Mouse (Mus musculus): Measurements from ENCODE around the gene Plcb1.

Gene Plcb1

DNA sequence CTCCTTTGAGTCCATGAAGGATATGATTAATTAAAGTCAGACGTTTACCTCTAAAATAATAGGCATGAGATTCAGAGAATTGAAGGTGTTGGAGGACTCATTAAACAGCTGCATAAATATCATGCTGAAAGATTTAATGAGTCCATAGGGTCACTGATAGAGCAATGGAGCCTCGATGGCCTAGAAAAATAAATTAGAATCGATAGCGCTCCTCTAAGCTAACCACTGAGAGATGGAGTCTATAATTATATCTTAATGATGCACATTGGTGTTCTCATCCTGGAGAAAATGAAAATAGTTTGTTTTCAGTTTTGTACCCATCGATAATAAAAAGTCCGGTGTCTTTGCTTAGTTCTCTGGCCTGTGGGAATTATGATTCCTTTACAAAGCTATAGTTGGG is 617.5 kb downstream of the Plcb1 start:
- DNase-seq (ENCODE audit: low read depth, low spot score) = no peak

- no peak for DNase-seq (ENCODE audit: low read depth, low spot score)
Observed at GRCm38 (mm10) chr2:135404095-135404494, 618.2 kb downstream of the Plcb1 start.

DNA sequence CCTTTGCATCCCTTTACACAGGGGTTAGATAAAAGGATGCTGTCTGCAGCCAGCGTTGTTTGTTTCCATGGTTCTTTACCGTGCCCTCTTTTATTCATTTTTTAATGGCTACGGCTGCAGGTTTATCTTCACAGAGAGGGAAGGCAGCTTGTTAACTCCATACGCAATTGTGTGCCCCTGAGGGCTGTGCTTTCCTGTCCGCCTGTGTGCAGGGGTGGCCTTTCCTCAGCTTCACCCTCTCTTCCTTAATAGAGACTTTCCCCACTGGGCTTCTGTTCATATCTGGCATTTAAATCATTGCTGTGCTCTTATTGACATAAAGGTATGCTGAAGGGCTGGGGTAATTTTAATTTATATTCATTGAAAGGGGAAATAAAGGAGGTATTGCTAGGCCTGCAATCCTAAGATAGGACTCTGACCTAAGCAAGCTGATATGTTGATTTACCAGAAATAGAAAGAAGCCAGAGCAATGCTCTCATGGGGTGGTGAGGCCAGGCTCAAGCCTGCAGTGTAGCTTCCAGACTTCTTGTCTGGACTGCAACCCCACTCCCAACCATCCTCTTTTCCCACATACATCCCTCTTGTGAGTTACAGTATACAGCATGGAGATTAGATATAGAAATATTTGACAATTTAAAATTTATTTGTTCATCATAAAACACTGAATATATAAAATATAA is 623.7 kb downstream of the Plcb1 start:
- DNase-seq (ENCODE audit: low read depth, low spot score) = no peak

GRCm38 (mm10) chr2:135411675-135412074 is 625.8 kb downstream of the Plcb1 start:
- DNase-seq (ENCODE audit: low read depth, low spot score) = no peak

- no peak for DNase-seq (ENCODE audit: low read depth, low spot score)
Observed at GRCm38 (mm10) chr2:135415137-135415536, 629.3 kb downstream of the Plcb1 start.

DNA sequence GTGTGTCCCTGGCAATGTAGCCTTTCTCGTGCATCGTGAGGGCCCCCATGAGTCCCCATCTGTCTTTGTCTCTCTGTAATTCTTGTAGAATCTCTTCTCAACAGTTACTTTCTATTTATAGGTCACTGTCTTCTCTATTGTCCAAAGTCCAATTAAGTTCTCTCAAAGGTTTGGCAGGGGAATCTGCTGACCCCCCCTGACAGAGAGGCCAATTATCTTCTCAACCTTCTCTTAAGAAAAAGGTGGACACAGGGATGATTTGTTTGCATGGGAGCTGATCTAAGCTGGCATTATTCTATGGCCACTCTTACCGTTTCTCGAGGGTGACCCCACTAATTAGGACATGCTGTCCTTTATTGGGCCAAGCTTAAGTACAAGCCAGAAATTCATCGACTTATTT is 633.4 kb downstream of the Plcb1 start:
- DNase-seq (ENCODE audit: low read depth, low spot score) = no peak

- DNase-seq (ENCODE audit: low read depth, low spot score) = no peak
Observed at GRCm38 (mm10) chr2:135434947-135435515, 649.2 kb downstream of the Plcb1 start.

GRCm38 (mm10) chr2:135439034-135439433 is 653.2 kb downstream of the Plcb1 start:
- DNase-seq (ENCODE audit: low read depth, low spot score) = no peak

DNA sequence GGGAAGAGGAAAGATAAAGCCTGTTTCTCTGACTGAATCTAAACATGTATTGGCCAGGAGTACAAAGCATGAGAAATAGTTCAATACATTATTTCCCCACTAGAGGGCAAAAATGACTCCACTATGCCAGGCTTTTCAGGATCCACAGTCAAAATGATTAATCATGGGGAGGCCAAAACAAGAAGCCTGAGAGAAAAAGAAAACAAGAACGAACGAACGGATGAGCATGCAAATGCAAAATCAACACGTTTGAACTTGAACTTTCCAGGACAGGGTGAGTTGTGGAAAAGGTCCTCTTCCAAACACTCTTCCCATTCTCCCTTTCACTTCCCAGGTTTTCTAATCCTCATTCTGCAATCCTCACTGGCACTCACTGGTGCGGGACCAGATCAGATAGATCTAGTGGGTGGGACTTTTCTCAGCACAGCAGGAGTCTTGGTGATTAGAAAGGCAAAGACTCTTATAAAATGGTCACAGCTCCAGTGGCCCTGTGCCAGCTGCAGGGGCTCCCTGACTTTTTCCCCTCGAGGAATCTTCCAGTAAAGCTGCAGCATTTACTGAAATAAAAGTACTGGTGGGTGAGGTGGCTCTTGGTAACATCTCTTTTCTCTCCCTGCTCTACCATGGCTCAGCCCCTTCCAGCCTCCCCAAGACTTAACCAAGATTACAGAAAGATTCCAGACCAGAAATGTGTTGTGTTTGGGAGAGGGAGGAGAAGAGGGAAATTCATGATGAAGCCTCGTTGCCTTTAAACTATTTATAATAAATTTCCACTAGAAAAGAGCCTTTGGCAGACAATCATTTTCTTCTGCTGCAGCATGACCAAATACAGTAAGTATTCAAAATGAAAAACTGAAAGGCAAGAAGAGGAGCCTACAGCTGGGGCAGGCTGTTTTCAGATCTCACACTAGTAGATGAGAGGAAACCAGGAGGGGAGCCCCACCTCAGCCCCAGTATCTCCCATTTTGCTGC is 654.0 kb downstream of the Plcb1 start:
- peak; percentile 41 for DNase-seq (ENCODE audit: low read depth, low spot score)

- no peak for DNase-seq (ENCODE audit: low read depth, low spot score)
Observed at GRCm38 (mm10) chr2:135453581-135453980, 667.7 kb downstream of the Plcb1 start.

- no peak for DNase-seq (ENCODE audit: low read depth, low spot score)
Observed at GRCm38 (mm10) chr2:135454015-135454414, 668.1 kb downstream of the Plcb1 start.

DNA sequence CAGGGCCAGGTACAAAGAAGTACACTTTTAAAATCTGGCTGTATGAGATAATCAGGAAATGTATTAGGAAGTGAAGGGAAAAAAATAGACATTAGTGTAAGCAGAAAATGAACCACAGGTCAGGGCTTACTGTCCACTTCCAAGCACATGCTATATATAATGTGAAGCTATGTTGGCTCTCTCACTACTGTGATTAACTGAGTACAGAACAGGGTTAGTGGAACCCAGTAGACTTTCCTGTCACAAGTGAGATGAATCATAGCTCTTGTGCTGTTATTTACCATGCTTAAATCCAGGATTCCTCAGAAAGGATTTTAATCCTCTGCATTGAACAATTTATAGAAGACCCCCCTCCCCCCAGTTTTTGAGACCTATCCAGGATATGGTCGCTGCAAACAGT is 668.6 kb downstream of the Plcb1 start:
- DNase-seq (ENCODE audit: low read depth, low spot score) = no peak

DNA sequence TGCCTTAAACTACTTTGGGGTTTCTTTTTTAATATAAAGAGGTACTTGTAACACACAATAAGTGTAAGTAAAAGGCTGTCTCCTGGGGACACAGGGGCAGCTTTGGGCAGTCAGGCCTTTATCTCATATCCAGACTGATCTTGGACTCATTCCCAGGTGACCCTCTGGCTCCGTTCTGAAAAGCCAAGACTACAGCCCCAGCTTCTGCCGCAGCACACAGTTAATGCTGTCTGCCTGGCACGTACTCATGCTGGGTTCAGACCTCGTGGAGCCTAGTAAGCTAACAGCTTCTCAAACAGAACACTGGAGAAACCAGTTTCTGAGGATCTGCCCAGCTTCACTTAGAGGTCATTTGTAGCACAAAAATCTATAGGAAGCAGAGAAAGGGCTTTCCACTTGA is 682.0 kb downstream of the Plcb1 start:
- DNase-seq (ENCODE audit: low read depth, low spot score) = no peak

GRCm38 (mm10) chr2:135474107-135474506 is 688.2 kb downstream of the Plcb1 start:
- no peak for DNase-seq (ENCODE audit: low read depth, low spot score)

- no peak for DNase-seq (ENCODE audit: low read depth, low spot score)
Observed at GRCm38 (mm10) chr2:135485248-135485647, 699.4 kb downstream of the Plcb1 start.

- DNase-seq (ENCODE audit: low read depth, low spot score) = no peak
Observed at GRCm38 (mm10) chr2:135488277-135488676, 702.4 kb downstream of the Plcb1 start.

- DNase-seq (ENCODE audit: low read depth, low spot score) = no peak
Observed at GRCm38 (mm10) chr2:135489127-135489526, 703.3 kb downstream of the Plcb1 start.

- no peak for DNase-seq (ENCODE audit: low read depth, low spot score)
Observed at GRCm38 (mm10) chr2:135492777-135493176, 706.9 kb downstream of the Plcb1 start.

- no peak for DNase-seq (ENCODE audit: low read depth, low spot score)
Observed at GRCm38 (mm10) chr2:135496553-135496952, 710.7 kb downstream of the Plcb1 start.

GRCm38 (mm10) chr2:135497251-135497650 is 711.4 kb downstream of the Plcb1 start:
- no peak for DNase-seq (ENCODE audit: low read depth, low spot score)

GRCm38 (mm10) chr2:135500872-135501271 is 715.0 kb downstream of the Plcb1 start:
- no peak for DNase-seq (ENCODE audit: low read depth, low spot score)

GRCm38 (mm10) chr2:135503328-135503997 is 717.6 kb downstream of the Plcb1 start:
- DNase-seq (ENCODE audit: low read depth, low spot score) = no peak
